Mouse (Mus musculus): Measurements from ENCODE around the gene Cdk2. TPM values are rescaled to one million over a fixed set of nuclear protein-coding genes. Genes with fewer than 3 reads are reported as not detected.
A peak's percentile ranks its signal among the peaks of the same experiment; 100 is the strongest.
"Not testable (repeated sequence)": the region's sequence is repeated elsewhere in the genome, so short reads cannot be mapped to it uniquely, and the experiment has no call there.

Cdk2 gene
- polyA plus RNA-seq, 1 experiment from 2014 or later, result 102 TPM

DNA sequence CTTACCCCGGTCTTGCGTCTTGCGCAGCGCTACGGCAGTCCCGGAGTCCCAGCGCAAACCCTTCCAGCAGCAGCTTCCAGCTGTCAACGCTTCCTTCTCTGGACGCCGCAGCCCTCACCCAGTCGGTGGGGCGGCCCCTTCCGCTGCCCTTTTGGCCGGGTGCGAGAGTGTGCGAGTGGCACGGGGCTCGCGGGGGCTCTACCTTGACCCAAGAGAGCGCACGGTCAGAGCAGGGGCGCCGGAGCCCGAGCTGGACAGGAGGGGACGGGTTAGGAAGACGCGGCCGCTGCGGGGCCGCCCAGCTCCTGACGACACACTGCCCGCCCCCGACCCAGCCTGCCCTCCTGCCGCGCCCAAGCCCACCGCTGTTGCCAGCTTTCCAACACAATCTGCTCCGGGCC is 39.0 kb upstream of the Cdk2 start:
- peak overlapping the region; percentile 62 for H3K9ac ChIP-seq (ENCODE audit: low read depth, low read length)
- H3K36me3 ChIP-seq (ENCODE audit: control insufficient read depth, insufficient read depth, low read length), result no peaks in the 10 kb centered on the region
- 1% methylated on average over 37 of the region's 37 CpGs for WGBS
- peak overlapping the region; percentile 66 for H3K4me3 ChIP-seq (ENCODE audit: low read depth, low read length)
- H3K9me3 ChIP-seq (ENCODE audit: control insufficient read depth, low read length), result no peaks in the 10 kb centered on the region
- H3K27me3 ChIP-seq (replicated peaks; ENCODE audit: control insufficient read depth, insufficient read depth, low read length), result peaks cover 22% of the 10 kb centered on the region
- H3K4me2 ChIP-seq, result peak overlapping the region; percentile 85
- peak; percentile 64 for DNase-seq (ENCODE audit: low spot score)
- H3K4me1 ChIP-seq (replicated peaks; ENCODE audit: control insufficient read depth, insufficient read depth, low read length), result peaks cover 18% of the 10 kb centered on the region
- H3K27ac ChIP-seq (ENCODE audit: low read depth, low read length), result no peak overlapping the region
- ATAC-seq (replicated peaks; ENCODE audit: low FRiP score), result no peak; the same call in 1 of the 2 replicates

DNA sequence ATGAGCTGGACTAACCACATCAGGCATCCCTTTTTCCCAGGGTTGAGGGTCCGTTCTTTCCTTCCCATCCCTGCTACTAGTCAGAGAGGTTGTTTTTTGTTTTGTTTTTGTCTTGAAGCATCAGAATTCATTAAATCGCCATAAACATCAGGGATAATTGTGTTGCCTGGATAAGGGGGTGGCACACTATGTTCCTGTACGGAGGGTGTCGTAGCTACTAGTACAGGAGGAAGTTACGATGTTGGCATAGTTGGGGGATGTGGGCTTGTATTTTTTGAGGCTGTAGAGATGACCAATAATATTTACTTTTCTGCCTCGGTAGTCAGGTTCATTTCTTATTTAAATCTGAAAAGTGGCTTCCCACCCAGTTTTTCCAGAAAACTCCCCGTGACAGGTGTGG is 38.4 kb upstream of the Cdk2 start:
- H3K36me3 ChIP-seq (ENCODE audit: control insufficient read depth, insufficient read depth, low read length), result no peaks in the 10 kb centered on the region

DNA sequence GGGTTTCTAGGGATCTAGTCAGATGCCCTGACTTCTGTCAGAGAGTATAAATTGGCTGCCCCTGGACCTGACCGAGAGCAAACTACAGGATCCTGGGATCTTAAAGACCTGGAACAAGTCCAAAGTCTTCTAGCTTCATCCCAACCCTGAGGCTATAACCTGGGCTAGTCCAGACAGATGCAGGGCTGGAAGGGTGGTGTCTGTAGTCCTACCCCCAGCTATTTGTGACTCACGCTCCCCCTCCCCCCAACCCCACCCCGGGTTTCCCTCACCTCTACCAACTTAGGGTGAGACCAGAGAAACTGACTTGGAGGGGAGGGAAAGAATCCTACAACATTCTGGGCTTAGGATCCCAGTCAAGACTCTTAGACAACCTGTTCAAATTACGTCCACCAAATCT is 37.8 kb upstream of the Cdk2 start:
- Histone ChIP-seq H3K27me3 (replicated peaks; ENCODE audit: control insufficient read depth, insufficient read depth, low read length) (peaks cover 22% of the 10 kb centered on the region), H3K4me1 (replicated peaks; ENCODE audit: control insufficient read depth, insufficient read depth, low read length) (peaks cover 20% of the 10 kb centered on the region), H3K9ac (ENCODE audit: low read depth, low read length) (no peak overlapping the region), H3K27ac (ENCODE audit: low read depth, low read length) (no peak overlapping the region), H3K36me3 (ENCODE audit: control insufficient read depth, insufficient read depth, low read length) (no peaks in the 10 kb centered on the region), H3K9me3 (ENCODE audit: control insufficient read depth, low read length) (no peaks in the 10 kb centered on the region), H3K4me2 (peak overlapping the region; percentile 85), H3K4me3 (ENCODE audit: low read depth, low read length) (peak overlapping the region; percentile 66; the same call in 1 of the 2 replicates)
- 40% methylated on average over 4 of the region's 4 CpGs for WGBS
- DNase-seq (ENCODE audit: low spot score) (no peak), ATAC-seq (replicated peaks; ENCODE audit: low FRiP score) (no peak)

More for the DNA sequence above, 38.4 kb upstream of the Cdk2 start:
- H3K27ac ChIP-seq (ENCODE audit: low read depth, low read length), result no peak overlapping the region
- 3% methylated on average over 7 of the region's 7 CpGs for WGBS
- H3K27me3 ChIP-seq (replicated peaks; ENCODE audit: control insufficient read depth, insufficient read depth, low read length), result peaks cover 22% of the 10 kb centered on the region
- peak overlapping the region; percentile 62 for H3K9ac ChIP-seq (ENCODE audit: low read depth, low read length)
- H3K9me3 ChIP-seq (ENCODE audit: control insufficient read depth, low read length), result no peaks in the 10 kb centered on the region
- peak overlapping the region; percentile 85 for H3K4me2 ChIP-seq
- DNase-seq (ENCODE audit: low spot score) (no peak), ATAC-seq (replicated peaks; ENCODE audit: low FRiP score) (no peak)
- peaks cover 18% of the 10 kb centered on the region for H3K4me1 ChIP-seq (replicated peaks; ENCODE audit: control insufficient read depth, insufficient read depth, low read length)
- H3K4me3 ChIP-seq (ENCODE audit: low read depth, low read length), result peak overlapping the region; percentile 66

DNA sequence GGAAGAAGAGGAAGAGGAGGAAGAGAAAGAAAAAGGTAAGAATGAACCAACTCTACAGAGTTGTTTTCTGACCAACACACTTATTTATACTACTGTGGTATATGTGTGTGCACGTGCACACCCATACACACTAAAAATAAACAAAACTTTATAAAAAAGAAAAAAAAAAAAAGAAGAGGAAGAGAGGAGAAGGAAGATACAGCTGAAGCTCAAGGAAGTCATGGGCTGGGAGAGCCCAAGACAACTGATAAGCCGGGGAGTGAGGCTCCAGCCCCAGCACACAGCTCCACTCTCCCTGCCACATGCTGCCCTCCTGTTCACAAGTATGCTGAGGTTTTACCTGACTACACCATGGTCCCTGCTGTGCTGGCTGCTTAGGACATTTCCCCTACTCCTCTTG is 35.5 kb upstream of the Cdk2 start:
- H3K4me1 ChIP-seq (replicated peaks; ENCODE audit: control insufficient read depth, insufficient read depth, low read length), result peaks cover 20% of the 10 kb centered on the region
- DNase-seq (ENCODE audit: low spot score), result no peak
- H3K9me3 ChIP-seq (ENCODE audit: control insufficient read depth, low read length), result no peaks in the 10 kb centered on the region
- peak; percentile 62 for ATAC-seq (replicated peaks; ENCODE audit: low FRiP score)
- 20% methylated on average over 2 of the region's 2 CpGs for WGBS
- H3K27me3 ChIP-seq (replicated peaks; ENCODE audit: control insufficient read depth, insufficient read depth, low read length), result peaks cover 20% of the 10 kb centered on the region
- no peak overlapping the region for H3K9ac ChIP-seq (ENCODE audit: low read depth, low read length)
- H3K36me3 ChIP-seq (ENCODE audit: control insufficient read depth, insufficient read depth, low read length), result no peaks in the 10 kb centered on the region
- no peak overlapping the region for H3K27ac ChIP-seq (ENCODE audit: low read depth, low read length)
- H3K4me2 ChIP-seq, result 0 out of 2 replicates have a peak overlapping the region, but pooled peaks have one; percentile 27
- no peak overlapping the region for H3K4me3 ChIP-seq (ENCODE audit: low read depth, low read length)

DNA sequence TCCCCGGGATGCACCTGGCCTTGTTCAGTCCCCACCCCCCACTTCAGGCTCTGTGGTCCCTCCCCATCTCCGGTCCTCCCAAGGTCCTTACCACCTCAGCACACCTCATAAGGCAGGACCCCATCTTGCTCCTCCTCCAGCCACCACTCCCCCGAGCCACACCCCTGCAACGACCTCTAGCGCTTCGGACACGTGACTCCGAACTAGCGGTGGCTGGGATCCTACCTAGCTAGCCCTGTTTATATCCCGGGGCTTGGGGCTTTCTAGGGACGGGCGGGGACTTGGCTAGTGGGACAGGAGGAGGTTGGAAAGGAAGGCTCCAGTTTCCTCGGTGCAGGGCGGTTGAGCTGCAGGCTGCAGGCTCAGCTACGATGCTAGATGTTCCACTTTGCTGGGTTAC is 32.6 kb upstream of the Cdk2 start:
- no peak overlapping the region for H3K27ac ChIP-seq (ENCODE audit: low read depth, low read length)
- DNase-seq (ENCODE audit: low spot score) (no peak), ATAC-seq (replicated peaks; ENCODE audit: low FRiP score) (peak; percentile 71)
- H3K27me3 ChIP-seq (replicated peaks; ENCODE audit: control insufficient read depth, insufficient read depth, low read length), result peaks cover 4% of the 10 kb centered on the region
- H3K36me3 ChIP-seq (ENCODE audit: control insufficient read depth, insufficient read depth, low read length), result no peaks in the 10 kb centered on the region
- H3K4me3 ChIP-seq (ENCODE audit: low read depth, low read length), result peak overlapping the region; percentile 35; the same call in 1 of the 2 replicates
- peak overlapping the region; percentile 68 for H3K4me2 ChIP-seq
- 14% methylated on average over 15 of the region's 15 CpGs for WGBS
- no peaks in the 10 kb centered on the region for H3K9me3 ChIP-seq (ENCODE audit: control insufficient read depth, low read length)
- peaks cover 11% of the 10 kb centered on the region for H3K4me1 ChIP-seq (replicated peaks; ENCODE audit: control insufficient read depth, insufficient read depth, low read length)
- peak overlapping the region; percentile 40; the same call in 1 of the 2 replicates for H3K9ac ChIP-seq (ENCODE audit: low read depth, low read length)

DNA sequence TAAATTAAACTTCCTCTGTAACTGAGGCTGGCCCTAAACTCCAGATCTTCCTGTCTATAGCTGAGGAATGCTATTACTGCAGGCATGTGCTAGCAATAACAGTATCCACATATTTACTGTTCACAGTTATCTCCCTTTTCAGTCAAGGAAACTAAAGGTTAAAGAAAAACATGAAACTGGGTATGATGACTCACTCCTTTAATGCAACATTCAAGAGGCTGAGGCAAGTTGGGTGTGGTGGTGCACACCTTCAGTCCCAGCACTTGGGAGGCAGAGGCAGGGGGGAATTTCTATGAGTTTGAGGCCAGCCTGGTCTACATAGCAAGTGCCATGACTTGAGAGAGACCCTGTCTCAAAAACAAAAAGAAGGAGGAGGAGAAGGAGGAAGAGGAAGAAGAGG is 27.2 kb upstream of the Cdk2 start:
- ATAC-seq (replicated peaks; ENCODE audit: low FRiP score) (no peak), DNase-seq (ENCODE audit: low spot score) (no peak)
- Histone ChIP-seq H3K4me3 (ENCODE audit: low read depth, low read length) (no peak overlapping the region), H3K36me3 (ENCODE audit: control insufficient read depth, insufficient read depth, low read length) (no peaks in the 10 kb centered on the region), H3K27ac (ENCODE audit: low read depth, low read length) (no peak overlapping the region), H3K4me1 (replicated peaks; ENCODE audit: control insufficient read depth, insufficient read depth, low read length) (no peaks in the 10 kb centered on the region), H3K4me2 (no peak overlapping the region), H3K27me3 (replicated peaks; ENCODE audit: control insufficient read depth, insufficient read depth, low read length) (no peaks in the 10 kb centered on the region), H3K9me3 (ENCODE audit: control insufficient read depth, low read length) (no peaks in the 10 kb centered on the region), H3K9ac (ENCODE audit: low read depth, low read length) (no peak overlapping the region)

DNA sequence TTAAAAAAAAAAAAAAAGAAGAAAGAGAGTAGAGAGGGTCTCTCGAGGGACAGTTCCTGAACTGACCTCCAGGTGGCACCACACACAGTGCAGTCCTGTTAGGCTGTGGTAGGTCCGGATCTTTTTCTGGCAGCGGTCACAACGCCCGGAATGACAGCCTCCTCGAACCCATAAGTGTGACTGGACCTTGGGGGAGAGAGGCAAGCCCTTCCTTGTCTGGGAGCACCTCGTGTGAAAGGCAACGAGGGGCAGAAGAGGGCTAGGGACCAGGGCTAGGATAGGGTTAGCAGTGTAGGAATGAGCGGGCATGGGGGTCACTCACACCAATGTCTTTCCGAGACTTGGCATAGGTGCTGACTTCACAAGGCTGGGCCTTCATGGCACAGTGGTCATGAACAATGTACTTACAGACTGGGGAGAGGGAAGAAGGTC is 26.2 kb upstream of the Cdk2 start:
- Histone ChIP-seq H3K27ac (ENCODE audit: low read depth, low read length) (no peak overlapping the region), H3K9ac (ENCODE audit: low read depth, low read length) (no peak overlapping the region), H3K4me3 (ENCODE audit: low read depth, low read length) (no peak overlapping the region), H3K9me3 (ENCODE audit: control insufficient read depth, low read length) (no peaks in the 10 kb centered on the region), H3K27me3 (replicated peaks; ENCODE audit: control insufficient read depth, insufficient read depth, low read length) (no peaks in the 10 kb centered on the region), H3K4me2 (peak overlapping the region; percentile 34; the same call in 1 of the 2 replicates), H3K4me1 (replicated peaks; ENCODE audit: control insufficient read depth, insufficient read depth, low read length) (no peaks in the 10 kb centered on the region), H3K36me3 (ENCODE audit: control insufficient read depth, insufficient read depth, low read length) (no peaks in the 10 kb centered on the region)
- DNase-seq (ENCODE audit: low spot score), result peak; percentile 62
- peak; percentile 56 for ATAC-seq (replicated peaks; ENCODE audit: low FRiP score)
- 23% methylated on average over 10 of the region's 10 CpGs for WGBS

DNA sequence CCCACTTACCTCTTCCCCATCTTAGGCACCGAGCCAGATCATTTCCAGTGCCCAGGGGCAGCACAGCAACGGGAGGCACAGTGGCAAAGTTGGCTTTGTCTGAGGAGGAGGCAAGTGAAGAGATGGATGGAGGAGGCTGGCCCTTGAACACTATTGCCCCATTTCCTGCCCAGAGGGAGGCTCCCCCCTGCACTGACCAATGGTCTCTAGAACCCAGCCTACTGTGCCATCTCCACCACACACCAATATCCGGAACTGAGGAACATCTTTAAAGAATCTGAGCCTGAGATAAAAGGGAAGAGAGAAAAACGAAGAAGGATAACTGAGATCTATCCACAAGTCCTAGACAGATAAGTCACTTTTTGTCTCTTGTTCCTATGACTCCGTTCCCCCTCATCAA is 23.2 kb upstream of the Cdk2 start:
- Histone ChIP-seq H3K4me2 (no peak overlapping the region), H3K4me1 (replicated peaks; ENCODE audit: control insufficient read depth, insufficient read depth, low read length) (no peaks in the 10 kb centered on the region), H3K27ac (ENCODE audit: low read depth, low read length) (no peak overlapping the region), H3K9ac (ENCODE audit: low read depth, low read length) (no peak overlapping the region), H3K4me3 (ENCODE audit: low read depth, low read length) (no peak overlapping the region), H3K36me3 (ENCODE audit: control insufficient read depth, insufficient read depth, low read length) (no peaks in the 10 kb centered on the region), H3K9me3 (ENCODE audit: control insufficient read depth, low read length) (no peaks in the 10 kb centered on the region), H3K27me3 (replicated peaks; ENCODE audit: control insufficient read depth, insufficient read depth, low read length) (no peaks in the 10 kb centered on the region)
- WGBS, result 76% methylated on average over 5 of the region's 5 CpGs
- DNase-seq (ENCODE audit: low spot score) (no peak), ATAC-seq (replicated peaks; ENCODE audit: low FRiP score) (no peak)

DNA sequence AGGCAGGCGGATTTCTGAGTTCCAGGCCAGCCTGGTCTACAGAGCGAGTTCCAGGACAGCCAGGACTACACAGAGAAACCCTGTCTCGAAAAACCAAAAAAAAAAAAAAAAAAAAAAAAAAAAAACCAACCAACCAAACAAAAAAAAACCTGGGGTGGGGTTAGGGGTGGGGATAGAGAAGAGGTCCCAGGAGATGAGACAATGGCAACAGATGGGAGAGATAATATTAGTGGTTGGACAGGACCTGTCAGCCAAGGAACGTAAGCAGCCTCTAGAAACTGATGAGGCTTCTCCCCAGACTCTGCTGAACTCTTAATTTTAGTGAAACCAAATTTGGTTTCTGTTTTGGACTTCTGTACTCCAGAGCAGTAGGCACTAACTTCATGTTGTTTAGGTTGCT is 20.6 kb upstream of the Cdk2 start:
- DNase-seq (ENCODE audit: low spot score); H3K36me3 ChIP-seq (ENCODE audit: control insufficient read depth, insufficient read depth, low read length); H3K4me3 ChIP-seq (ENCODE audit: low read depth, low read length); H3K9me3 ChIP-seq (ENCODE audit: control insufficient read depth, low read length); H3K4me2 ChIP-seq; H3K9ac ChIP-seq (ENCODE audit: low read depth, low read length); H3K4me1 ChIP-seq (replicated peaks; ENCODE audit: control insufficient read depth, insufficient read depth, low read length); H3K27ac ChIP-seq (ENCODE audit: low read depth, low read length); H3K27me3 ChIP-seq (replicated peaks; ENCODE audit: control insufficient read depth, insufficient read depth, low read length): not testable (repeated sequence)
- 71% methylated on average over 3 of the region's 4 CpGs for WGBS
- ATAC-seq (replicated peaks; ENCODE audit: low FRiP score), result peak; percentile 44; the same call in 1 of the 2 replicates
